Mouse (Mus musculus): ENCODE data around the gene Taok3.

- TF ChIP-seq CTCF (IDR thresholded peaks at IDR 0.05; ENCODE audit: low read depth): peak; percentile 70
- TF ChIP-seq EP300 (IDR thresholded peaks at IDR 0.05; ENCODE audit: low read depth): no peak
These were observed 185.0 kb downstream of the Taok3 start for GRCm38 (mm10) chr5:117304947-117305346.
